Mouse (Mus musculus) neural tube, embryonic 14.5 days (tissue): Measurements from ENCODE around the gene Map1a. TPM values are rescaled to one million over a fixed set of nuclear protein-coding genes. Genes with fewer than 3 reads are reported as not detected.

Experiments
- ATAC-seq: fragments of 200-750 bp; cut with Nextera tagmentation; 2 replicates; pipeline ENCODE4 v1.8.0; 2017; ENCODE audit warnings: low read depth, mild to moderate bottlenecking, moderate TSS enrichment, moderate library complexity
- H3K27ac ChIP-seq: fragments of 300-500 bp; sonication (generic); 2 replicates; pipeline ENCODE4 v1.5.1; 2014; ENCODE audit warnings: low read depth, mild to moderate bottlenecking, control low read depth, low read length, moderate library complexity, mixed read lengths
- H3K27me3 ChIP-seq: fragments of 300-500 bp; sonication (generic); 2 replicates; pipeline ENCODE4 v1.6.1; 2014; ENCODE audit warnings: low read length; ENCODE audit not compliant: control insufficient read depth, insufficient read depth
- H3K36me3 ChIP-seq: fragments of 300-500 bp; sonication (generic); 2 replicates; pipeline ENCODE4 v1.6.1; 2014; ENCODE audit warnings: low read length, mixed read lengths; ENCODE audit not compliant: control insufficient read depth, insufficient read depth
- H3K4me1 ChIP-seq: fragments of 300-500 bp; sonication (generic); 2 replicates; pipeline ENCODE4 v1.6.1; 2014; ENCODE audit warnings: low read length; ENCODE audit not compliant: control insufficient read depth, insufficient read depth
- H3K4me2 ChIP-seq: fragments of 300-500 bp; sonication (generic); 2 replicates; pipeline ENCODE4 v1.6.1; 2014; ENCODE audit warnings: mild to moderate bottlenecking, low read depth, low read length, control low read depth
- H3K4me3 ChIP-seq: fragments of 300-500 bp; sonication (generic); 2 replicates; pipeline ENCODE4 v1.5.1; 2014; ENCODE audit warnings: low read depth, low read length, control low read depth, mixed read lengths
- H3K9ac ChIP-seq: fragments of 300-500 bp; sonication (generic); replicated peaks from 2 replicates; pipeline ENCODE4 v1.6.1; 2014; ENCODE audit warnings: low read depth, mild to moderate bottlenecking, control low read depth, low read length, mixed read lengths
- H3K9me3 ChIP-seq: fragments of 300-500 bp; sonication (generic); 2 replicates; pipeline ENCODE4 v1.6.1; 2016; ENCODE audit warnings: low read length; ENCODE audit not compliant: control insufficient read depth
- WGBS: fragments of 180-500 bp; shearing (Covaris S2); extraction: QIAGEN DNeasy Blood & Tissue Kit; methylation state at CpG from one replicate; pipeline ENCODE4 v1.1.7; 2014; 5-methylcytosine and 5-hydroxymethylcytosine counted together
- polyA plus RNA-seq: library from polyadenylated mRNA; unstranded; fragments of >200 nt; fragmentation: Nextera tagmentation; extraction: Ambion mirVana; gene quantifications from 2 replicates; pipeline ENCODE4 v1.2.1, GENCODE M21; 2014

The Map1a gene
- polyA plus RNA-seq, 1 experiment from 2014 or later = 65.1 TPM

- peak overlapping the region; percentile 88 for H3K4me2 ChIP-seq
- H3K4me1 ChIP-seq = peaks cover 30% of the 10 kb centered on the region
- H3K36me3 ChIP-seq = no peaks in the 10 kb centered on the region
- WGBS = 3% methylated on average over 36 of the region's 36 CpGs
- H3K4me3 ChIP-seq = peak overlapping the region; percentile 46
- no peaks in the 10 kb centered on the region for H3K27me3 ChIP-seq
- H3K9me3 ChIP-seq = no peaks in the 10 kb centered on the region
- H3K27ac ChIP-seq = peak overlapping the region; percentile 84; the same call in 1 of the 2 replicates
- peak overlapping the region; percentile 39 for H3K9ac ChIP-seq
- ATAC-seq = peak; percentile 57
These were observed 535 bp downstream of the Map1a start for GRCm38 (mm10) chr2:121289730-121290540.

GRCm38 (mm10) chr2:121292316-121293013 lies 3.1 kb downstream of the Map1a start:
- WGBS = 72% methylated on average over 5 of the region's 5 CpGs
- H3K36me3 ChIP-seq = no peaks in the 10 kb centered on the region
- peaks cover 46% of the 10 kb centered on the region for H3K4me1 ChIP-seq

GRCm38 (mm10) chr2:121294182-121294581 lies 4.8 kb downstream of the Map1a start:
- Histone ChIP-seq H3K9ac (no peak overlapping the region), H3K27me3 (no peaks in the 10 kb centered on the region), H3K27ac (peak overlapping the region; percentile 82; the same call in 1 of the 2 replicates), H3K4me2 (peak overlapping the region; percentile 92), H3K4me3 (0 out of 2 replicates have a peak overlapping the region, but pooled peaks have one; percentile 59), H3K9me3 (no peaks in the 10 kb centered on the region), H3K4me1 (peaks cover 42% of the 10 kb centered on the region), H3K36me3 (0 out of 2 replicates have a peak, but pooled peaks cover under 1% of the 10 kb centered on the region)
- no peak for ATAC-seq
- WGBS = 23% methylated on average over 4 of the region's 4 CpGs

More at GRCm38 (mm10) chr2:121292316-121293013, 3.1 kb downstream of the Map1a start:
- Histone ChIP-seq H3K27me3 (no peaks in the 10 kb centered on the region), H3K4me2 (no peak overlapping the region), H3K4me3 (no peak overlapping the region), H3K9ac (no peak overlapping the region), H3K9me3 (no peaks in the 10 kb centered on the region), H3K27ac (no peak overlapping the region)
- no peak for ATAC-seq

GRCm38 (mm10) chr2:121294753-121295607 lies 5.6 kb downstream of the Map1a start:
- H3K4me2 ChIP-seq = peak overlapping the region; percentile 92
- no peaks in the 10 kb centered on the region for H3K9me3 ChIP-seq
- H3K27me3 ChIP-seq = no peaks in the 10 kb centered on the region
- WGBS = 1% methylated on average over 18 of the region's 18 CpGs
- H3K9ac ChIP-seq = peak overlapping the region; percentile 58
- H3K36me3 ChIP-seq = peaks cover 8% of the 10 kb centered on the region
- H3K4me3 ChIP-seq = peak overlapping the region; percentile 59
- ATAC-seq = peak; percentile 86
- H3K27ac ChIP-seq = peak overlapping the region; percentile 82
- peaks cover 42% of the 10 kb centered on the region for H3K4me1 ChIP-seq

GRCm38 (mm10) chr2:121295608-121296571 lies 6.5 kb downstream of the Map1a start:
- peak overlapping the region; percentile 59 for H3K4me3 ChIP-seq
- peak overlapping the region; percentile 82 for H3K27ac ChIP-seq
- peak overlapping the region; percentile 58 for H3K9ac ChIP-seq
- WGBS = under 1% methylated on average over 15 of the region's 15 CpGs
- no peaks in the 10 kb centered on the region for H3K27me3 ChIP-seq
- peak; percentile 55 for ATAC-seq
- no peaks in the 10 kb centered on the region for H3K9me3 ChIP-seq
- H3K36me3 ChIP-seq = peaks cover 17% of the 10 kb centered on the region
- peak overlapping the region; percentile 92 for H3K4me2 ChIP-seq
- H3K4me1 ChIP-seq = peaks cover 37% of the 10 kb centered on the region

GRCm38 (mm10) chr2:121296754-121297231 lies 7.4 kb downstream of the Map1a start:
- Histone ChIP-seq H3K36me3 (peaks cover 26% of the 10 kb centered on the region), H3K9me3 (no peaks in the 10 kb centered on the region), H3K27ac (peak overlapping the region; percentile 73), H3K27me3 (no peaks in the 10 kb centered on the region), H3K4me2 (peak overlapping the region; percentile 92), H3K9ac (peak overlapping the region; percentile 58), H3K4me3 (peak overlapping the region; percentile 59), H3K4me1 (peaks cover 37% of the 10 kb centered on the region)
- no peak for ATAC-seq
- WGBS = 8% methylated on average over 6 of the region's 6 CpGs

GRCm38 (mm10) chr2:121297701-121298100 lies 8.3 kb downstream of the Map1a start:
- 0 out of 2 replicates have a peak overlapping the region, but pooled peaks have one; percentile 73 for H3K27ac ChIP-seq
- H3K9ac ChIP-seq = no peak overlapping the region
- no peaks in the 10 kb centered on the region for H3K27me3 ChIP-seq
- H3K4me2 ChIP-seq = peak overlapping the region; percentile 92
- no peaks in the 10 kb centered on the region for H3K9me3 ChIP-seq
- peaks cover 37% of the 10 kb centered on the region for H3K4me1 ChIP-seq
- ATAC-seq = no peak
- H3K36me3 ChIP-seq = peaks cover 31% of the 10 kb centered on the region
- 11% methylated on average over 9 of the region's 9 CpGs for WGBS
- peak overlapping the region; percentile 59; the same call in 1 of the 2 replicates for H3K4me3 ChIP-seq
